Mouse (Mus musculus) embryonic facial prominence, embryonic 11.5 days (tissue): ENCODE data around the gene Gm21887. TPM values are rescaled to one million over a fixed set of nuclear protein-coding genes. Genes with fewer than 3 reads are reported as not detected.
"Not testable (repeated sequence)": the region's sequence is repeated elsewhere in the genome, so short reads cannot be mapped to it uniquely, and the experiment has no call there.

ENCODE experiments used
- ATAC-seq: fragments of 200-750 bp; cut with Nextera tagmentation; replicated peaks from 2 replicates; pipeline ENCODE4 v1.8.0; 2017; ENCODE audit warnings: low read depth; ENCODE audit not compliant: insufficient number of reproducible peaks, low FRiP score, low TSS enrichment
- DNase-seq: peaks from one replicate; pipeline ENCODE4 v3.0.0-alpha.2; 2015; ENCODE audit warnings: low spot score
- H3K27ac ChIP-seq: fragments of 300-500 bp; sonication (generic); replicated peaks from 2 replicates; pipeline ENCODE4 v1.5.1; 2014; ENCODE audit warnings: mild to moderate bottlenecking, low read depth, low read length, control low read depth
- H3K27me3 ChIP-seq: fragments of 300-500 bp; sonication (generic); 2 replicates; pipeline ENCODE4 v1.6.1; 2014; ENCODE audit warnings: mild to moderate bottlenecking, low read length, moderate library complexity, mixed read lengths; ENCODE audit not compliant: control insufficient read depth, insufficient read depth
- H3K36me3 ChIP-seq: fragments of 300-500 bp; sonication (generic); replicated peaks from 2 replicates; pipeline ENCODE4 v1.6.1; 2014; ENCODE audit warnings: low read depth, mild to moderate bottlenecking, low read length, moderate library complexity, mixed read lengths; ENCODE audit not compliant: control insufficient read depth, insufficient read depth
- H3K4me1 ChIP-seq: fragments of 300-500 bp; sonication (generic); 2 replicates; pipeline ENCODE4 v1.6.1; 2014; ENCODE audit warnings: low read length, mixed read lengths; ENCODE audit not compliant: control insufficient read depth, insufficient read depth
- H3K4me2 ChIP-seq: fragments of 300-500 bp; sonication (generic); 2 replicates; pipeline ENCODE4 v1.6.1; 2014; ENCODE audit warnings: low read depth, mild to moderate bottlenecking, control low read depth, low read length, moderate library complexity
- H3K4me3 ChIP-seq: fragments of 300-500 bp; sonication (generic); 2 replicates; pipeline ENCODE4 v1.5.1; 2014; ENCODE audit warnings: low read depth, low read length, control low read depth
- H3K9ac ChIP-seq: fragments of 300-500 bp; sonication (generic); replicated peaks from 2 replicates; pipeline ENCODE4 v1.6.1; 2014; ENCODE audit warnings: mild to moderate bottlenecking, control low read depth, low read length
- H3K9me3 ChIP-seq: fragments of 300-500 bp; sonication (generic); replicated peaks from 2 replicates; pipeline ENCODE4 v1.6.1; 2016; ENCODE audit warnings: mild to moderate bottlenecking, low read length, inconsistent platforms, mixed read lengths; ENCODE audit not compliant: control insufficient read depth
- WGBS: fragments of 180-500 bp; shearing (Covaris S2); extraction: QIAGEN DNeasy Blood & Tissue Kit; methylation state at CpG from one replicate; pipeline ENCODE4 v1.1.7; 2014; 5-methylcytosine and 5-hydroxymethylcytosine counted together
- polyA plus RNA-seq: library from polyadenylated mRNA; unstranded; fragments of >200 nt; fragmentation: Nextera tagmentation; extraction: Ambion mirVana; gene quantifications from 2 replicates; pipeline ENCODE4 v1.2.1, GENCODE M21; 2014

The Gm21887 gene
- polyA plus RNA-seq, 1 experiment from 2014 or later: 162 TPM

GRCm38 (mm10) chrX:169997854-169998456, 11.5 kb upstream of the Gm21887 start:
- Histone ChIP-seq H3K4me2 (peak overlapping the region; percentile 67), H3K27ac (0 out of 2 replicates have a peak overlapping the region, but pooled peaks have one; percentile 13), H3K9me3 (peaks cover 10% of the 10 kb centered on the region), H3K4me3 (peak overlapping the region; percentile 37)
- H3K36me3 ChIP-seq, H3K4me1 ChIP-seq, H3K27me3 ChIP-seq, H3K9ac ChIP-seq: not testable (repeated sequence)
- DNase-seq (peak; percentile 65), ATAC-seq (peak; percentile 85)
- 26% methylated on average over 7 of the region's 37 CpGs for WGBS

DNA sequence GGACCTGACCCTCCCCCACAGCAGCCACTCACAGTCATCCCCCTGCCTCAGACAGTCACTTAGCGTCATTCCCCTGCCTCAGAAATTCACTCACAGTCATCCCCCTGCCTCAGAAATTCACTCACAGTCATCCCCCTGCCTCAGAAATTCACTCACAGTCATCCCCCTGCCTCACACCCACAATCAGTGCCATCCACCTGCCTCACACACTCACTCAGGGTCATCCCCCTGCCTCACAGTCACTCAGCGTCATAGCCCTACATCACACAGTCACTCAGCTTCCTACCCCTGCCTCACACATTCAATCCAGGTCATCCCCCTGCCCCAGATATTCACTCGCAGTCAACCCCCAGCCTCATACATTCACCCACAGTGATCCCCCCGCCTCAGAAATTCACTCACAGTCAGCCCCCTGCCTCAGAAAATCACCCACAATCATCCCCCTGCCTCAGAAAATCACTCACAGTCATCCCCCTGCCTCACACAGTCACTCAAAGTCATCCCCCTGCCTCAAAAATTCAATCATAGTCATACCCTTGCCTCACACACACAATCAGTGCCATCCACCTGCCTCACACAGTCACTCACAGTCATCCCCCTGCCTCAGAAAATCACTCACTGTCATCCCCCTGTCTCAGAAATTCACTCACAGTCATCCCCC, 10.8 kb upstream of the Gm21887 start:
- H3K9me3 ChIP-seq: peaks cover 10% of the 10 kb centered on the region
- 31% methylated on average over 1 of the region's 4 CpGs for WGBS
- DNase-seq: peak; percentile 0
- not testable (repeated sequence) for H3K9ac ChIP-seq, H3K27me3 ChIP-seq, H3K4me1 ChIP-seq, H3K4me2 ChIP-seq, H3K36me3 ChIP-seq, H3K4me3 ChIP-seq, ATAC-seq, H3K27ac ChIP-seq

GRCm38 (mm10) chrX:169999226-169999883, 10.1 kb upstream of the Gm21887 start:
- H3K4me2 ChIP-seq: not testable (repeated sequence)
- WGBS: 47% methylated on average over 5 of the region's 11 CpGs

GRCm38 (mm10) chrX:169999912-170000641, 9.4 kb upstream of the Gm21887 start:
- ATAC-seq, H3K36me3 ChIP-seq, H3K27me3 ChIP-seq, H3K4me2 ChIP-seq, H3K9ac ChIP-seq, H3K4me3 ChIP-seq, H3K27ac ChIP-seq, DNase-seq, H3K4me1 ChIP-seq: not testable (repeated sequence)
- no CpG with 5 or more reads among the region's 3 CpGs for WGBS
- H3K9me3 ChIP-seq: peaks cover 12% of the 10 kb centered on the region

More at GRCm38 (mm10) chrX:169999226-169999883, 10.1 kb upstream of the Gm21887 start:
- not testable (repeated sequence) for H3K4me3 ChIP-seq, ATAC-seq, H3K27me3 ChIP-seq, H3K36me3 ChIP-seq, H3K9ac ChIP-seq, H3K4me1 ChIP-seq, H3K27ac ChIP-seq
- peaks cover 14% of the 10 kb centered on the region for H3K9me3 ChIP-seq
- peak; percentile 3 for DNase-seq

- not testable (repeated sequence) for H3K4me2 ChIP-seq, H3K4me1 ChIP-seq, DNase-seq, H3K27me3 ChIP-seq, H3K9ac ChIP-seq, ATAC-seq, H3K36me3 ChIP-seq, H3K4me3 ChIP-seq, H3K27ac ChIP-seq
- WGBS: 35% methylated on average over 6 of the region's 6 CpGs
- H3K9me3 ChIP-seq: peaks cover 12% of the 10 kb centered on the region
Observed at GRCm38 (mm10) chrX:170000642-170001387, 8.6 kb upstream of the Gm21887 start.

- not testable (repeated sequence) for H3K27ac ChIP-seq, DNase-seq, H3K36me3 ChIP-seq, H3K4me1 ChIP-seq, H3K9ac ChIP-seq, H3K4me2 ChIP-seq, H3K4me3 ChIP-seq, H3K27me3 ChIP-seq
- WGBS: no CpG with 5 or more reads among the region's 12 CpGs
- ATAC-seq: 0 out of 2 replicates have a peak, but pooled peaks have one; percentile 35
- H3K9me3 ChIP-seq: peaks cover 12% of the 10 kb centered on the region
Observed at GRCm38 (mm10) chrX:170001388-170001695, 8.1 kb upstream of the Gm21887 start.

GRCm38 (mm10) chrX:170002510-170003197, 6.8 kb upstream of the Gm21887 start:
- not testable (repeated sequence) for H3K27me3 ChIP-seq, H3K27ac ChIP-seq, H3K9ac ChIP-seq, H3K36me3 ChIP-seq, DNase-seq, H3K4me1 ChIP-seq, H3K4me3 ChIP-seq, H3K4me2 ChIP-seq
- 0 out of 2 replicates have a peak, but pooled peaks have one; percentile 45 for ATAC-seq
- 37% methylated on average over 4 of the region's 18 CpGs for whole genome bisulfite sequencing
- peaks cover 19% of the 10 kb centered on the region for H3K9me3 ChIP-seq
